8 mouse cellular contexts compared by ENCODE assay signal in the genomic region with DNA sequence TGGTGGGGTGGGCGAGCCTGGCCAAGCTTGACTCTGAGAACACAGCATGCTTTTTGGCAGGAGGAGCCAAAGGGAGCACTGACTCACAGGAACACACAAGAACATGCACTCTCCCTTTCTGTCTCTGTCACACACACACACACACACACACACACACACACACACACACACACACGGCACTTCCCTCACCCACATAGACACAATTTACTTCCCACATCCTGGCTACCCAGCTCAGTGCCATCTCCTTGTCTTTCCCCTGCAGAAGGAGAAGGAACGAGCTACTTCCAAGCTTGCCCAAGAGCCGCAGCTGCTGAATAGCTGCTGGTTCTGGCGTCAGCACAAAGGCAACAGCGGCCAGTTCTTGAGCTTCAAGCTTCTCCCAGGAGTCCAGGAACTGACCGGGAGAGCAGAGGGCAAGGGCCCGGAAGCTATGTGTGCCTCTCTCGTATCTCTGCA.
DNase-seq lines count a peak whose midpoint lies in the region; ATAC-seq and TF ChIP-seq lines count a peak whose summit lies in the region.

No protein-coding gene starts in this region.

- H3K27me3 ChIP-seq in forebrain, postnatal 0 days (ENCODE audit: insufficient read depth, low read length), result no peaks in the 10 kb centered on the region
- peaks cover 22% of the 10 kb centered on the region; the same call in 1 of the 2 replicates for H3K27me3 ChIP-seq in forebrain, embryonic 12.5 days
- H3K27me3 ChIP-seq in midbrain, postnatal 0 days (ENCODE audit: insufficient read depth, low read length), result no peaks in the 10 kb centered on the region

- no peak overlapping the region for H3K4me3 ChIP-seq in forebrain, postnatal 0 days (ENCODE audit: low read depth, low read length)
- no peak overlapping the region for H3K4me3 ChIP-seq in forebrain, embryonic 12.5 days (replicated peaks)
- H3K4me3 ChIP-seq in midbrain, postnatal 0 days (ENCODE audit: low read depth, low read length), result no peak overlapping the region

- ATAC-seq in forebrain, postnatal 0 days, result no peak
- ATAC-seq in forebrain, embryonic 12.5 days (ENCODE audit: low FRiP score), result no peak
- ATAC-seq in midbrain, postnatal 0 days (ENCODE audit: low FRiP score), result no peak

- H3K36me3 ChIP-seq in forebrain, postnatal 0 days (ENCODE audit: insufficient read depth), result no peaks in the 10 kb centered on the region
- H3K36me3 ChIP-seq in forebrain, embryonic 12.5 days (replicated peaks), result no peaks in the 10 kb centered on the region
- no peaks in the 10 kb centered on the region for H3K36me3 ChIP-seq in midbrain, postnatal 0 days (ENCODE audit: insufficient read depth, low read length)

- no peak for DNase-seq in forebrain, postnatal 0 days
- peak; percentile 40 for DNase-seq in adrenal gland, postnatal 25 days
- peak; percentile 64 to 69 for DNase-seq in heart, adult 9 months (ENCODE audit: low spot score in 2 of 2)
- DNase-seq in layer of hippocampus, adult 9-11 months, result peak; percentile 77
- peak; percentile 59 for DNase-seq in midbrain, postnatal 0 days (ENCODE audit: low spot score)
- DNase-seq in embryo, embryonic 10 days (ENCODE audit: low spot score), result no peak
- no peak for DNase-seq in urinary bladder, postnatal 4 days (ENCODE audit: low spot score in 2 of 2)

- no peak for TF ChIP-seq CTCF in forebrain, postnatal 0 days (IDR thresholded peaks at IDR 0.05; ENCODE audit: low read depth)
- TF ChIP-seq CTCF in midbrain, postnatal 0 days (IDR thresholded peaks at IDR 0.05), result no peak

- peaks cover 11% of the 10 kb centered on the region for H3K4me1 ChIP-seq in forebrain, postnatal 0 days (ENCODE audit: insufficient read depth)
- peaks cover 25% of the 10 kb centered on the region for H3K4me1 ChIP-seq in forebrain, embryonic 12.5 days
- H3K4me1 ChIP-seq in midbrain, postnatal 0 days (ENCODE audit: insufficient read depth, low read length), result peaks cover 7% of the 10 kb centered on the region

- 47% methylated on average over 9 of the region's 9 CpGs for WGBS in forebrain, postnatal 0 days
- whole genome bisulfite sequencing in forebrain, embryonic 12.5 days, result 63% methylated on average over 9 of the region's 9 CpGs
- 49% methylated on average over 9 of the region's 9 CpGs for WGBS in midbrain, postnatal 0 days

- 0 out of 2 replicates have a peak overlapping the region, but pooled peaks have one; percentile 45 for H3K27ac ChIP-seq in forebrain, postnatal 0 days (ENCODE audit: low read depth, low read length)
- H3K27ac ChIP-seq in forebrain, embryonic 12.5 days, result no peak overlapping the region
- H3K27ac ChIP-seq in midbrain, postnatal 0 days (ENCODE audit: low read depth, low read length), result 0 out of 2 replicates have a peak overlapping the region, but pooled peaks have one; percentile 12

- no peak overlapping the region for H3K4me2 ChIP-seq in forebrain, postnatal 0 days (ENCODE audit: low read depth)
- H3K4me2 ChIP-seq in forebrain, embryonic 12.5 days, result no peak overlapping the region
- H3K4me2 ChIP-seq in midbrain, postnatal 0 days (ENCODE audit: low read depth, low read length, poor library complexity, severe bottlenecking), result no peak overlapping the region

- peak overlapping the region; percentile 31; the same call in 1 of the 2 replicates for H3K9ac ChIP-seq in forebrain, postnatal 0 days
- no peak overlapping the region for H3K9ac ChIP-seq in forebrain, embryonic 12.5 days
- no peak overlapping the region for H3K9ac ChIP-seq in midbrain, postnatal 0 days (replicated peaks; ENCODE audit: low read length, poor library complexity, severe bottlenecking)

- no peaks in the 10 kb centered on the region for H3K9me3 ChIP-seq in forebrain, postnatal 0 days (ENCODE audit: low read length)
- H3K9me3 ChIP-seq in forebrain, embryonic 12.5 days, result no peaks in the 10 kb centered on the region
- H3K9me3 ChIP-seq in midbrain, postnatal 0 days (ENCODE audit: low read length), result no peaks in the 10 kb centered on the region

Comparison
In these comparisons a context has a peak if more than half of its experiments do, and no peak if none do; other contexts are left out.
1. DNase-seq: peak in adrenal gland, postnatal 25 days (single experiment), heart, adult 9 months (2 of 2), layer of hippocampus, adult 9-11 months (single experiment) and midbrain, postnatal 0 days (single experiment); none in forebrain, postnatal 0 days (single experiment), embryo, embryonic 10 days (single experiment) and urinary bladder, postnatal 4 days (0 of 2).